Mouse (Mus musculus): Measurements from ENCODE around the gene Cnpy3.

DNA sequence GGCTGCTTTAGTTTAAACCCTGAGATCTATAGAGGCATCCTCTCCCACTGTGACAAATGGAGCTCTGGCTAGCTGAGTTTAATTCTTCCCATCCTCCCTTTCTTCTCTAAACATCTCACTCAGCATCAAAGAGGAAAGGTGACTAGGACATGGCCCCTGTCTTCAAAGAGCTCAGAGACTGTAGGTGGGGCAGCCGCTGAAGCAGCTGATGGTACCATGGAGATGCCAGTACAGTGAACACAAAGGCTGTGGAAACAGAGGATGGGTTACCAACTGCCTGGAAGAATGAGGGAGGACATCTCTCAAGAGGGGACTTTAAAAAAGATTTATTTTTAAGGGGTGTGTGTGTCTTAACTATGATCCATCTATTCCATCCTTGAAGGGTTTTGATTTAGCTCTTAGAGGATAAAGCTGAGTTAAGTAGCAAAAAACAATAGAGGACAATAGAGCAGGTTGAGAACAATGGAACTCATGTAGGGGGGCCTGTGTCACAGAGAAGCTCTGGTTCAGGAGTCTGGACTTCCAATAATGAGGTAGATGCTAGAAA is 57.4 kb downstream of the Cnpy3 start:
- TF ChIP-seq POLR2A (IDR thresholded peaks at IDR 0.05; ENCODE audit: insufficient read depth, low read depth, low read length) (no peak), CTCF (IDR thresholded peaks at IDR 0.05) (no peak)

Measured in heart, adult 2 months (tissue).